Mouse (Mus musculus) midbrain, postnatal 0 days (tissue): ENCODE results near the gene Yars. TPM values are rescaled to one million over a fixed set of nuclear protein-coding genes. Genes with fewer than 3 reads are reported as not detected.

ENCODE experiments used
- ATAC-seq: fragments of 200-750 bp; cut with Nextera tagmentation; 2 replicates; pipeline ENCODE4 v1.8.0; 2017; ENCODE audit warnings: moderate number of reproducible peaks, mild to moderate bottlenecking, moderate TSS enrichment, moderate library complexity; ENCODE audit not compliant: low FRiP score
- DNase-seq: peaks from one replicate; pipeline ENCODE4 v3.0.0-alpha.2; 2015; ENCODE audit warnings: low spot score
- H3K27ac ChIP-seq: fragments of 300-500 bp; sonication (generic); 2 replicates; pipeline ENCODE4 v1.5.1; 2014; ENCODE audit warnings: low read depth, mild to moderate bottlenecking, low read length, mixed read lengths
- H3K27me3 ChIP-seq: fragments of 300-500 bp; sonication (generic); 2 replicates; pipeline ENCODE4 v1.6.1; 2014; ENCODE audit warnings: low read length, control low read depth, mixed read lengths; ENCODE audit not compliant: insufficient read depth
- H3K36me3 ChIP-seq: fragments of 300-500 bp; sonication (generic); 2 replicates; pipeline ENCODE4 v1.6.1; 2014; ENCODE audit warnings: low read length, control low read depth, mixed read lengths; ENCODE audit not compliant: insufficient read depth
- H3K4me1 ChIP-seq: fragments of 300-500 bp; sonication (generic); 2 replicates; pipeline ENCODE4 v1.6.1; 2014; ENCODE audit warnings: mild to moderate bottlenecking, control low read depth, antibody characterized with exemption, low read length, mixed read lengths; ENCODE audit not compliant: insufficient read depth
- H3K4me2 ChIP-seq: fragments of 300-500 bp; sonication (generic); 2 replicates; pipeline ENCODE4 v1.6.1; 2014; ENCODE audit warnings: low read depth, mild to moderate bottlenecking, low read length, mixed read lengths; ENCODE audit not compliant: poor library complexity, severe bottlenecking
- H3K4me3 ChIP-seq: fragments of 300-500 bp; sonication (generic); 2 replicates; pipeline ENCODE4 v1.5.1; 2014; ENCODE audit warnings: low read depth, mild to moderate bottlenecking, low read length, moderate library complexity
- H3K9ac ChIP-seq: fragments of 300-500 bp; sonication (generic); replicated peaks from 2 replicates; pipeline ENCODE4 v1.6.1; 2014; ENCODE audit warnings: mild to moderate bottlenecking, low read length, moderate library complexity, mixed read lengths; ENCODE audit not compliant: poor library complexity, severe bottlenecking
- H3K9me3 ChIP-seq: fragments of 300-500 bp; sonication (generic); 2 replicates; pipeline ENCODE4 v1.6.1; 2016; ENCODE audit warnings: low read length, control low read depth
- CTCF ChIP-seq: IDR thresholded peaks from 2 replicates; pipeline ENCODE4 v1.5.1; 2016; ENCODE audit warnings: antibody characterized with exemption, mild to moderate bottlenecking
- WGBS: fragments of 180-500 bp; shearing (Covaris S2); extraction: QIAGEN DNeasy Blood & Tissue Kit; methylation state at CpG from one replicate; pipeline ENCODE4 v1.1.7; 2014; 5-methylcytosine and 5-hydroxymethylcytosine counted together
- polyA plus RNA-seq: library from polyadenylated mRNA; unstranded; fragments of >200 nt; fragmentation: Nextera tagmentation; extraction: Ambion mirVana; gene quantifications from 2 replicates; pipeline ENCODE4 v1.2.1, GENCODE M21; 2015
- total RNA-seq: library from RNA; depleted of rRNA; stranded (reverse); fragments of >200 nt; gene quantifications from 2 replicates; pipeline ENCODE4 v1.2.3, GENCODE M21; 2014

The Yars gene
- total and polyA plus RNA-seq, 2 experiments from 2014 or later = 66.8 to 111 TPM

DNA sequence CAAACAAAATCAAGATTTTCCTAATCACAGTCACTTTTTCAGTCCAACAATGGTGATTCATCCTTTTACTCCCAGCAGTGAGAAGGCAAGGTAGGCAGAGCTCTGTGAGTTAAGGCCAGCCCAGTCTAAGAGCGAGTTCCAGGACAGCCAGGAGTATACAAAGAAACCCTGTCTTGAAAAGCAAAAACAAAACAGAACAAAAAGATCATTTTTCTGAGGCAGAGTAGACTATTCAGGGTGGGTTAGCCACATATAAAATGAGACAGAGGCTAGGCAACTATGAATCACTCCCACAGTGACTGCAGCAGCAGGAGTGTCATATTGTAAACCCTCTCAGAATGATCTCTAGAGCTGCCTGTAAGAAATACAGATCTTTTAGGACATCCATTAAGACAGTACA lies 40.2 kb upstream of the Yars start:
- Histone ChIP-seq H3K4me2 (no peak overlapping the region), H3K27ac (no peak overlapping the region), H3K36me3 (peaks cover 28% of the 10 kb centered on the region), H3K9me3 (no peaks in the 10 kb centered on the region), H3K4me1 (peaks cover 7% of the 10 kb centered on the region; the same call in 1 of the 2 replicates), H3K4me3 (no peak overlapping the region), H3K9ac (no peak overlapping the region), H3K27me3 (no peaks in the 10 kb centered on the region)
- 74% methylated on average over 1 of the region's 1 CpGs for WGBS
- TF ChIP-seq CTCF = no peak
- ATAC-seq (no peak), DNase-seq (no peak)

DNA sequence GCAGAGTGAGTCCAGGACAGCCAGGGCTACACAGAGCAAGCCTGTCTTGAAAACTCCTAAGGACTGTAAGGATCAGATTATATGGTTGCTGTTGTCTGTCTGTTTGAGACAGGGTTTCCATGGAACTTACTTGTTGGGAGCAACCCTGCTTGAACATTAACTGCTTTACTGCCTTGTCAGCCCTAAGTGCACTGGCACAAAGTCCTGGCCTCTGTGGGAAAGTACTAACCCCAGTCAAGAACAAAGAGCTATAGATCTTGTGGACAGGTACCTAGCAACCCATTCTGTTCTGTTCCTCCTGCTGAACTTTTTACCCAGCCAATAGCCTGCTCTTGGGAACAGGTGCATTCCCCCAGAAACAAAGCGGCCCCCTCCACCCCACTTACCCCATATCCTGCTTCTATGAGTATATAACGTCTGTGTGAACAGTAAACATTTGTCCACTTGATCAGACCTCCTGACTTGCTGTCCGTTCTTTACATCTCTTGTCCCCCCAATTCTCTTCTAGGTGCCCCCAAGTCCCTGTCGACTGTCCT lies 38.2 kb upstream of the Yars start:
- H3K36me3 ChIP-seq = peaks cover 36% of the 10 kb centered on the region
- WGBS = 96% methylated on average over 4 of the region's 4 CpGs
- no peak for DNase-seq

DNA sequence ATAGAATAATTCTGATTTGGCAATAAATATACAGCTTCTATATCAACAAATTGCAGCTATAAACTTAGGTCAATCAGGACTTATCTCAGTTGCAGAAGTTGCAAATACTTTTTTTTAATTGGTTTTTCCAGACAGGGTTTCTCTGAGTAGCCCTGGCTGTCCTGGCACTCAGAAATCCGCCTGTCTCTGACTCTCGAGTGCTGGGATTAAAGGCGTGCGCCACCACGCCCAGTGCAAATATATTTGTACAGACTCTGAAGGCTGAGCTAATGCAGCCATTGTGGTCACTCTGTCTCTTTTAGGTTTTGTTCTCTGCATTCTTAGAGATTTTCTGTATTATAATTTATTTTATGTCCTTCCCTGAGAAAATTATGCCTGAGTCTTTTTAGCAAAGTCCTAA lies 32.0 kb upstream of the Yars start:
- Histone ChIP-seq H3K4me2 (no peak overlapping the region), H3K36me3 (peaks cover 24% of the 10 kb centered on the region), H3K9me3 (no peaks in the 10 kb centered on the region), H3K4me1 (no peaks in the 10 kb centered on the region), H3K27ac (no peak overlapping the region), H3K4me3 (no peak overlapping the region), H3K9ac (no peak overlapping the region), H3K27me3 (no peaks in the 10 kb centered on the region)
- TF ChIP-seq CTCF = no peak
- DNase-seq (no peak), ATAC-seq (no peak)
- 77% methylated on average over 5 of the region's 5 CpGs for WGBS

More for the DNA sequence above, 38.2 kb upstream of the Yars start:
- Histone ChIP-seq H3K4me3 (no peak overlapping the region), H3K9ac (no peak overlapping the region), H3K27ac (no peak overlapping the region), H3K9me3 (no peaks in the 10 kb centered on the region), H3K4me1 (no peaks in the 10 kb centered on the region), H3K4me2 (no peak overlapping the region), H3K27me3 (no peaks in the 10 kb centered on the region)
- TF ChIP-seq CTCF = no peak
- ATAC-seq = no peak

DNA sequence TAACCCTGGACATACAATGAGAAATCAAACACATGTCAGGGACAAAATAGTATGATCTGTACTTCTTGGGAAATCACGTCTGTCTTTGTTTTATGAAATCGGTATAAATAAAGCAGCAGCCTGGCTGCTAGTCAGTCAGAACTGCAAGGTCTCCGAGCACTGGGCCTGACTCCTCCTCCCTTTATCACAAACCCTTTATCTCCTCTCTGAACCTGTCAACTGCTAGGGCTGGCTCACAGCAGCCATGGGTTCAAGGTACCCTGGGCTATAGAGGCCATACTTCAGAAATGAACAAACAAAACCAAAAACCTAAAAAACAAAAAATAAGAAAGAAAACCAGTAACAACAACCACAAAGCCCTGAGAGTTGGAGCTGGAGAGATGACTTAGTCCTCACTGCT lies 31.0 kb upstream of the Yars start:
- H3K9me3 ChIP-seq = no peaks in the 10 kb centered on the region
- ATAC-seq = no peak
- 70% methylated on average over 3 of the region's 3 CpGs for WGBS
- H3K4me3 ChIP-seq = no peak overlapping the region
- DNase-seq = no peak
- no peak overlapping the region for H3K4me2 ChIP-seq
- H3K9ac ChIP-seq = no peak overlapping the region
- H3K4me1 ChIP-seq = no peaks in the 10 kb centered on the region
- no peak for TF ChIP-seq CTCF
- H3K27ac ChIP-seq = no peak overlapping the region
- H3K36me3 ChIP-seq = peaks cover 21% of the 10 kb centered on the region
- H3K27me3 ChIP-seq = no peaks in the 10 kb centered on the region

DNA sequence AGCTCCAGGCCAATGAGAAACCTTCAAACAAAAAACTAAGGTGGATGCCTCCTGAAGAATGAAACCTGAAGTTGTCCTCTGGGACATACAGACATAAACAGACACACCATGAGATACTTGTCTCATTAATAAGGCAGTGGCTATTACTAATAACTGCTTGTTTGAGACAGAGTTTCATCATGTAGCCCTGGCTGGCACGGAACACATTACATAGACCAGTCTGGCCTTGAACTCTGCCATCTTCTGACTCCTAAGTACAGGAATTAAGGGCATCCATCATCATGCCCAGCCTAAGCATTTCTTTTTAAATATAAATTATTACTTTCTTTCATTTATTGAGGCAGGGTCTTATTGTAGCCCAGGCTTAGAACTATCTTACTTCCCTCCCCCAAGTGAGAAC lies 28.5 kb upstream of the Yars start:
- H3K4me1 ChIP-seq = no peaks in the 10 kb centered on the region
- no peak overlapping the region for H3K4me2 ChIP-seq
- DNase-seq = no peak
- no peak overlapping the region for H3K9ac ChIP-seq
- no peaks in the 10 kb centered on the region for H3K9me3 ChIP-seq
- 94% methylated on average over 1 of the region's 1 CpGs for WGBS
- H3K36me3 ChIP-seq = peaks cover 16% of the 10 kb centered on the region; the same call in 1 of the 2 replicates
- no peaks in the 10 kb centered on the region for H3K27me3 ChIP-seq
- no peak for TF ChIP-seq CTCF
- H3K4me3 ChIP-seq = no peak overlapping the region
- H3K27ac ChIP-seq = no peak overlapping the region
- ATAC-seq = no peak

DNA sequence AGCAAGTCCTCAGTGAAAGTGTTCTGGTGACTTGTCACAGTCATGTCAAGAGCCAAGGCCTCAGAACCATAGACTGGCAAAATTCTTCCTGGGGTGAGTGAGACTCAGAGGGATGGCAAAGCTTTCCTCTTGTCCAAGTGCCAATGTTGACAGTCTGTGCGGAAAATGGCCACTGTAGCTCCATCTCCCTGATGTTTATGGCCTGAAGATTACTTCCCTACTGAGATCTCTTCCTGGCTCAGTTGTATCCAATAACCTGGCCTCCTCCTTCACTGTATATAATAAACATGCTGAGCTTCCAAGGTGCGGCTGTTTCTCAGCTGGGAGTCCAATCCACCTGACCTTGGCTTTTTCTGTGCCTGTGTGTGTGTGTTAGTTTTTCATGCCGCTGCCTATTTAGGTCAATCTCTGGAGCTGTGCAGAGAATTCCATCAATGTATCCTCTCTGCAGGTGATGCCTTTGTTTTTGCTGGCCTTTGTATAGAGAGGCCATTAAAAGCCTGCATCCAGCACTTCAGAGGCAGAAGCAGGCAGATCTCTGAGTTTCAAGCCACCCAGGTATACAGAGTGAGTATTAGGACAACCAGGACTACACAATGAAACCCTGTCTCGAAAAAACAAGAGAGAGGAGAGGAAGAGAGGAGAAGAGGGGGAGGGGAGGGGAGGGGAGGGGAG lies 27.8 kb upstream of the Yars start:
- Histone ChIP-seq H3K9ac (no peak overlapping the region), H3K4me2 (no peak overlapping the region), H3K9me3 (no peaks in the 10 kb centered on the region), H3K4me3 (no peak overlapping the region), H3K4me1 (no peaks in the 10 kb centered on the region), H3K27ac (no peak overlapping the region), H3K27me3 (no peaks in the 10 kb centered on the region), H3K36me3 (peaks cover 16% of the 10 kb centered on the region; the same call in 1 of the 2 replicates)
- TF ChIP-seq CTCF = no peak
- 83% methylated on average over 4 of the region's 4 CpGs for WGBS
- DNase-seq (no peak), ATAC-seq (no peak)
